Mouse (Mus musculus) spleen, adult 2 months (tissue): ENCODE results near the gene Dhx32. TPM values are rescaled to one million over a fixed set of nuclear protein-coding genes. Genes with fewer than 3 reads are reported as not detected.

Source experiments
- DNase-seq, 2 experiments: peaks; one replicate each; pipeline versions ENCODE4 v3.0.0 to v3.0.0-alpha.2; 2012 to 2021; ENCODE audit warnings: low spot score in 2 of 2, low read depth in 1 of 2
- H3K27ac ChIP-seq: fragments of 200-500 bp; 2 replicates; pipeline ENCODE4 v1.5.1; 2012; ENCODE audit warnings: low read length, inconsistent platforms; ENCODE audit not compliant: insufficient read depth
- H3K27me3 ChIP-seq: fragments of 200-500 bp; 2 replicates; pipeline ENCODE4 v1.6.1; 2012; ENCODE audit warnings: mild to moderate bottlenecking, moderate library complexity, low read length, inconsistent platforms; ENCODE audit not compliant: control insufficient read depth, insufficient read depth
- H3K36me3 ChIP-seq: fragments of 200-500 bp; 2 replicates; pipeline ENCODE4 v1.6.1; 2012; ENCODE audit warnings: mild to moderate bottlenecking, low read length, inconsistent platforms; ENCODE audit not compliant: control insufficient read depth, insufficient read depth
- H3K4me1 ChIP-seq: fragments of 200-500 bp; 2 replicates; pipeline ENCODE4 v1.6.1; 2011; ENCODE audit warnings: inconsistent platforms; ENCODE audit not compliant: control insufficient read depth, insufficient read depth, insufficient read length
- H3K4me3 ChIP-seq: fragments of 200-500 bp; 2 replicates; pipeline ENCODE4 v1.5.1; 2011; ENCODE audit warnings: mild to moderate bottlenecking, inconsistent platforms; ENCODE audit not compliant: insufficient read depth, insufficient read length; ENCODE audit errors: extremely low read depth
- CTCF ChIP-seq: fragments of 200-500 bp; IDR thresholded peaks from 2 replicates; pipeline ENCODE4 v1.5.1; 2011; ENCODE audit warnings: mild to moderate bottlenecking, inconsistent platforms; ENCODE audit not compliant: insufficient read depth, insufficient read length, insufficient replicate concordance; ENCODE audit errors: extremely low read depth
- POLR2A ChIP-seq: fragments of 200-500 bp; IDR thresholded peaks from 2 replicates; pipeline ENCODE4 v1.6.1; 2011; ENCODE audit warnings: low read depth, low read length, inconsistent platforms
- WGBS: fragments of 180-500 bp; shearing (Covaris S2); methylation state at CpG from one replicate; pipeline ENCODE4 v1.1.7; 2018; 5-methylcytosine and 5-hydroxymethylcytosine counted together
- polyA plus RNA-seq: library from polyadenylated mRNA; depleted of rRNA; stranded (reverse); fragments of >200 nt; gene quantifications from 2 replicates; pipeline ENCODE4 v1.2.3, GENCODE M21; 2012

Gene Dhx32
- polyA plus RNA-seq, 1 experiment = 7.5 TPM

DNA sequence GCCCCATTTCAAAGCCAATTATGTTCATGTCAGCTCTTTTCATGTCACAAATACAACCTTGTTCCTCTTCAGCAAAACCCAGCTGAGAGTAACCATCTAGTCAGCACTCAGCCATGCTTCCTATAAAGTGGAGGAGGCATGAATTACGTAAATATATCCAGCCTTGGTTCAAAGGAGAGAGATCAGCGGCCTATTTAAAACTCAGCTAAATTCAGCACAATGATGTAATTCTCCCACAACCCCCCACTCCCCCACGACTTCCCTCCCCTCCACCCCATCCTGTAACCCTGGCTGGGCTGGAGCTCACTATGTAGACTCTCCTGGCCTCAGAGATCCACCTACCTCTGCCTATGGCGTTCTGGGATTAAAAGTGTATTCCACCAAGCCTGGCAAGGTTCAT is 37.8 kb downstream of the Dhx32 start:
- Histone ChIP-seq H3K4me1 (no peaks in the 10 kb centered on the region; the same call in 1 of the 2 replicates), H3K27me3 (no peaks in the 10 kb centered on the region), H3K27ac (no peak overlapping the region), H3K4me3 (no peak overlapping the region), H3K36me3 (peaks cover 12% of the 10 kb centered on the region)
- DNase-seq = no peak
- WGBS = 53% methylated on average over 4 of the region's 4 CpGs
- TF ChIP-seq CTCF (no peak), POLR2A (no peak)

DNA sequence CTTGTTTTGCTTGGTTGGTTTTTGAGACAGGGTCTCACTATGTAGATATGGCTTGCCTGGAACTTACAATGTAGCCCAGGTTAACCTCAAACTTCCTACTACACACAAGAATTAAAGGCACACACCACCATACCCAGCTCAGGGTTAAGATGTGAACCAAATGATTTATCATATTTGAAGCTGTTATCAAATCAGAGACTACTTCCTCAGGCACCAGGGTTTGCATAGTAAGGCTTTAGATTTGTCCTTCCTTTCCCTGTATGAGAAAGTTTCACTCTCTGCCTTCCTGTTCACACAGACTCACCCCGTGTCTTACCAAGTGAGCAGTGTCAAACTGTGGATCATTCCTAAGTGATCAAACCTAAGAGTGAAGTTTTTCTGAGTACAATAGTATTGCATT is 38.3 kb downstream of the Dhx32 start:
- DNase-seq = no peak
- Histone ChIP-seq H3K36me3 (peaks cover 12% of the 10 kb centered on the region), H3K27ac (no peak overlapping the region), H3K4me1 (no peaks in the 10 kb centered on the region; the same call in 1 of the 2 replicates), H3K27me3 (no peaks in the 10 kb centered on the region), H3K4me3 (no peak overlapping the region)
- no peak for TF ChIP-seq CTCF
- no peak for TF ChIP-seq POLR2A
- 52% methylated on average over 1 of the region's 1 CpGs for WGBS

GRCm38 (mm10) chr7:133743611-133744010 is 38.9 kb downstream of the Dhx32 start:
- Histone ChIP-seq H3K27me3 (no peaks in the 10 kb centered on the region), H3K4me1 (no peaks in the 10 kb centered on the region; the same call in 1 of the 2 replicates), H3K4me3 (no peak overlapping the region), H3K27ac (no peak overlapping the region), H3K36me3 (peaks cover 11% of the 10 kb centered on the region)
- 78% methylated on average over 4 of the region's 4 CpGs for WGBS
- no peak for TF ChIP-seq CTCF
- DNase-seq = no peak

DNA sequence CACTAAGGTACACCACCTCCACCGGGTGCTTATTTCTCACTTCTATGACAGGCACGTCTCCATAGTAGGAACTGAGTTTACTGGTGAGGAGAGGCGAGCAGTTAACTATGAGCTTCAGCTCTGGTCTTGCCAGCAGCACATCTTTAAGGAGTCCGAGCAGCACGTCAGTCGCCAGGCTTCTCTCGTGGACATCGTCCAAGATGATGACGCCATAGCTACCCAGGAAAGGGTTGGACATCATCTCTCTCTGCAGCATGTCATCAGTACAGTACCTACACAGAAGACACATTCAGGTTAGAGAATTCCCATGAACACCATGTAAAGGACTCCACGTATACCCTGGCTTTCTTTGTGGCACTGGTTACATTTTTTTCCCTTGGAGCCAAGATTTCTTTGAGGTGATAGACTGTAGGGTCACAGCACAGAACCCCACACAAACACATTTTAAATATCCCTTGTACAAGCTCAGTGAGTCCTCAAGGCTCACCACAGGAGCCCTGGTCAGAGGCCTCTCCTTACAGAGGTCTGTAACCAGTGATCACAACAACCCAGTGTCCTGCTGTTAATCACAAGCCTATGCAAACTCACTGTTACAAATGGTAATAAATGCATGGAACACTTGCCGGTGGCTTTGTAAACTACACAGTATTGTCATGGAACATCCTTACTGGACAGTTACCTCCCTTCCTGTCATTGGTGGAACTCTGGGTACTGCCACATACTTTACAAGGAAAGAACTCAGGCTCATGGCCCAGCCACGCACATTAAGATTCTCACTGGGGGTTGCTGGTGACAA is 39.8 kb downstream of the Dhx32 start:
- DNase-seq = no peak
- Histone ChIP-seq H3K4me1 (no peaks in the 10 kb centered on the region; the same call in 1 of the 2 replicates), H3K27me3 (no peaks in the 10 kb centered on the region), H3K4me3 (no peak overlapping the region), H3K27ac (no peak overlapping the region), H3K36me3 (peaks cover 10% of the 10 kb centered on the region)
- WGBS = 95% methylated on average over 12 of the region's 12 CpGs
- no peak for TF ChIP-seq POLR2A
- no peak for TF ChIP-seq CTCF

DNA sequence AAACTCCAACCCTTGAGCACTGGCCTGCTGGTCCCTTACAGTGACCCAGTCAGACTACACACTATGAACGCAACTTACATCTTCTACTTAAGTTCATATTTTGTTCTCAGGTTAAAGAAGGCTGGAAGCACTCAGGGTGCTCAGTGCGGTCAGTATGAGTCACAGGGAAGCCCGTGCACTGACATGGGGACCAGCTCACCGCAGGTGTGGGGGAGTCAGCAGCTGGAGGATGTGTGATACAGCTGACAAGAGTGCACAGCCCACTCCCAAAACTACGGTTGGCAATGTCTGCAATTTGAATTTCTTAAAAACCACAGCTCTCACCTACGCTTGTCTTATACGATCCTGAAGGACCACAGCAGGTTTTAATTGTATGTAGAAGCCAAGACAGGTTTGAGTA is 42.0 kb downstream of the Dhx32 start:
- Histone ChIP-seq H3K27ac (no peak overlapping the region), H3K4me1 (no peaks in the 10 kb centered on the region; the same call in 1 of the 2 replicates), H3K36me3 (peaks cover 12% of the 10 kb centered on the region), H3K27me3 (no peaks in the 10 kb centered on the region), H3K4me3 (no peak overlapping the region)
- no peak for TF ChIP-seq POLR2A
- TF ChIP-seq CTCF = no peak
- WGBS = 89% methylated on average over 7 of the region's 7 CpGs
- DNase-seq = no peak

- DNase-seq = no peak
- Histone ChIP-seq H3K36me3 (peaks cover 6% of the 10 kb centered on the region), H3K4me3 (no peak overlapping the region), H3K27me3 (no peaks in the 10 kb centered on the region), H3K4me1 (no peaks in the 10 kb centered on the region), H3K27ac (no peak overlapping the region)
- TF ChIP-seq CTCF (no peak), POLR2A (no peak)
- WGBS = 96% methylated on average over 4 of the region's 4 CpGs
Observed at GRCm38 (mm10) chr7:133731971-133732645, 50.4 kb downstream of the Dhx32 start.
